10 mouse cellular contexts compared by ENCODE assay signal in genomic region chr7:132571481-132571880, GRCm38 (mm10). TPM values are rescaled to one million over a fixed set of nuclear protein-coding genes. Genes with fewer than 3 reads are reported as not detected.
DNase-seq lines count a peak whose midpoint lies in the region; ATAC-seq and TF ChIP-seq lines count a peak whose summit lies in the region.
"Had no signal": no experiment of that assay in that cellular context is flagged by ENCODE, and none has a peak within 500 bp of the region (broad histone marks: within the 10 kb centered on the region; RNA-seq: fewer than 3 reads in every experiment).

No protein-coding gene starts in this region.

- H3K4me3 ChIP-seq in heart, embryonic 13.5 days = no peak overlapping the region
- no peak overlapping the region for H3K4me3 ChIP-seq in midbrain, postnatal 0 days (ENCODE audit: low read depth, low read length)
- no peak overlapping the region for H3K4me3 ChIP-seq in midbrain, embryonic 16.5 days (ENCODE audit: low read depth, low read length)
- no peak overlapping the region; the same call in 1 of the 2 replicates for H3K4me3 ChIP-seq in stomach, embryonic 16.5 days (replicated peaks; ENCODE audit: low read length)
- no peak overlapping the region; the same call in 1 of the 2 replicates for H3K4me3 ChIP-seq in left cerebral cortex, adult 2 months
- H3K4me3 ChIP-seq: liver, embryonic 15.5 days had no signal

- H3K4me2 ChIP-seq in heart, embryonic 13.5 days = peak overlapping the region; percentile 20
- no peak overlapping the region for H3K4me2 ChIP-seq in midbrain, postnatal 0 days (ENCODE audit: low read depth, low read length, poor library complexity, severe bottlenecking)
- H3K4me2 ChIP-seq in midbrain, embryonic 16.5 days (ENCODE audit: low read length) = no peak overlapping the region
- peak overlapping the region; percentile 39 for H3K4me2 ChIP-seq in stomach, embryonic 16.5 days (ENCODE audit: low read depth, low read length)

- WGBS in heart, embryonic 13.5 days = 72% methylated on average over 8 of the region's 8 CpGs
- 74% methylated on average over 8 of the region's 8 CpGs for WGBS in midbrain, postnatal 0 days
- 84% methylated on average over 8 of the region's 8 CpGs for WGBS in midbrain, embryonic 16.5 days
- WGBS in stomach, embryonic 16.5 days = 58% methylated on average over 8 of the region's 8 CpGs

- intact Hi-C loops in left cerebral cortex, adult 2 months (cut with DNase I) = no loop called here

- 0 out of 2 replicates have a peak overlapping the region, but pooled peaks have one; percentile 16 for H3K27ac ChIP-seq in heart, embryonic 13.5 days (replicated peaks)
- H3K27ac ChIP-seq in midbrain, postnatal 0 days (ENCODE audit: low read depth, low read length) = no peak overlapping the region
- H3K27ac ChIP-seq in midbrain, embryonic 16.5 days (ENCODE audit: low read length) = no peak overlapping the region
- H3K27ac ChIP-seq in stomach, embryonic 16.5 days (ENCODE audit: low read length) = peak overlapping the region; percentile 36; the same call in 1 of the 2 replicates
- no peak overlapping the region for H3K27ac ChIP-seq in left cerebral cortex, adult 2 months
- H3K27ac ChIP-seq: liver, embryonic 15.5 days had no signal

- peaks cover 34% of the 10 kb centered on the region for H3K36me3 ChIP-seq in heart, embryonic 13.5 days
- 0 out of 2 replicates have a peak, but pooled peaks cover 2% of the 10 kb centered on the region for H3K36me3 ChIP-seq in midbrain, postnatal 0 days (ENCODE audit: insufficient read depth, low read length)
- no peaks in the 10 kb centered on the region for H3K36me3 ChIP-seq in midbrain, embryonic 16.5 days (ENCODE audit: control insufficient read depth, insufficient read depth, low read length)
- no peaks in the 10 kb centered on the region for H3K36me3 ChIP-seq in stomach, embryonic 16.5 days (ENCODE audit: control insufficient read depth, insufficient read depth, low read length)

- TF ChIP-seq CTCF in midbrain, postnatal 0 days (IDR thresholded peaks at IDR 0.05) = no peak
- TF ChIP-seq CTCF in left cerebral cortex, adult 2 months (IDR thresholded peaks at IDR 0.05) = no peak

- no peak overlapping the region for H3K9ac ChIP-seq in heart, embryonic 13.5 days
- H3K9ac ChIP-seq in midbrain, postnatal 0 days (replicated peaks; ENCODE audit: low read length, poor library complexity, severe bottlenecking) = no peak overlapping the region
- H3K9ac ChIP-seq in midbrain, embryonic 16.5 days (ENCODE audit: low read depth, low read length) = no peak overlapping the region
- no peak overlapping the region for H3K9ac ChIP-seq in stomach, embryonic 16.5 days (ENCODE audit: low read length)
- H3K9ac ChIP-seq: liver, embryonic 15.5 days had no signal

- no peaks in the 10 kb centered on the region for H3K9me3 ChIP-seq in heart, embryonic 13.5 days
- H3K9me3 ChIP-seq in midbrain, postnatal 0 days (ENCODE audit: low read length) = no peaks in the 10 kb centered on the region
- no peaks in the 10 kb centered on the region for H3K9me3 ChIP-seq in midbrain, embryonic 16.5 days (replicated peaks; ENCODE audit: control insufficient read depth, low read length, poor library complexity, severe bottlenecking)
- no peaks in the 10 kb centered on the region for H3K9me3 ChIP-seq in stomach, embryonic 16.5 days (replicated peaks; ENCODE audit: control insufficient read depth, low read length)
- H3K9me3 ChIP-seq: liver, embryonic 15.5 days had no signal

- H3K4me1 ChIP-seq in heart, embryonic 13.5 days = peaks cover 61% of the 10 kb centered on the region
- no peaks in the 10 kb centered on the region for H3K4me1 ChIP-seq in midbrain, postnatal 0 days (ENCODE audit: insufficient read depth, low read length)
- peaks cover 4% of the 10 kb centered on the region; the same call in 1 of the 2 replicates for H3K4me1 ChIP-seq in midbrain, embryonic 16.5 days (ENCODE audit: control insufficient read depth, insufficient read depth, low read length)
- peaks cover 30% of the 10 kb centered on the region for H3K4me1 ChIP-seq in stomach, embryonic 16.5 days (ENCODE audit: control insufficient read depth, insufficient read depth, low read length)

- ATAC-seq in heart, embryonic 13.5 days (ENCODE audit: extremely low read depth, insufficient number of reproducible peaks, low FRiP score, low TSS enrichment) = no peak
- ATAC-seq in midbrain, postnatal 0 days (ENCODE audit: low FRiP score) = no peak
- ATAC-seq in midbrain, embryonic 16.5 days = no peak
- no peak for ATAC-seq in stomach, embryonic 16.5 days (ENCODE audit: insufficient read depth, low FRiP score)

- DNase-seq in heart, adult 8-10 months (ENCODE audit: low spot score) = no peak
- DNase-seq in midbrain, postnatal 0 days (ENCODE audit: low spot score) = peak; percentile 41
- DNase-seq in kidney, postnatal 10 days = peak; percentile 22
- DNase-seq in embryo, embryonic 10 days (ENCODE audit: low spot score) = no peak
- no peak for DNase-seq in left cerebral cortex, adult 2 months (ENCODE audit: extremely low spot score in 1 of 2, low spot score in 2 of 2)

- no peaks in the 10 kb centered on the region for H3K27me3 ChIP-seq in heart, embryonic 13.5 days (replicated peaks)
- H3K27me3 ChIP-seq in midbrain, postnatal 0 days (ENCODE audit: insufficient read depth, low read length) = no peaks in the 10 kb centered on the region
- H3K27me3 ChIP-seq in midbrain, embryonic 16.5 days (ENCODE audit: control insufficient read depth, insufficient read depth, low read depth, low read length) = no peaks in the 10 kb centered on the region
- H3K27me3 ChIP-seq in stomach, embryonic 16.5 days (ENCODE audit: control insufficient read depth, insufficient read depth, low read length) = no peaks in the 10 kb centered on the region

RNA-seq across cellular contexts. Expression of gene Oat, which starts 4.7 kb away (rescaled TPM):
- polyA plus RNA-seq in heart, embryonic 13.5 days (2015; fragmentation: Nextera tagmentation; extraction: Ambion mirVana) = 169 and 184 TPM in 2 replicates
- total RNA-seq in heart, adult 8-10 months (2022) = 100 to 1,000 TPM; 179 to 196 (median 187) TPM
- total RNA-seq in midbrain, postnatal 0 days (2014; rRNA removed) = 97.4 and 103 TPM in 2 replicates
- 103 and 106 TPM in 2 replicates for polyA plus RNA-seq in midbrain, postnatal 0 days (2015; fragmentation: Nextera tagmentation; extraction: Ambion mirVana)
- 87.8 and 106 TPM in 2 replicates for polyA plus RNA-seq in midbrain, embryonic 16.5 days (2015; fragmentation: Nextera tagmentation; extraction: Ambion mirVana)
- polyA plus RNA-seq in stomach, embryonic 16.5 days (2015; fragmentation: Nextera tagmentation; extraction: Ambion mirVana) = 356 and 377 TPM in 2 replicates
- 10 to 100 TPM; 83.8 to 83.9 TPM for total RNA-seq in left cerebral cortex, adult 2 months (2021)

RNA-seq across cellular contexts. Expression of gene Nkx1-2, which starts 28.0 kb away (rescaled TPM):
- 0.09 TPM in 1 of 2 replicates, not detected in the other for polyA plus RNA-seq in heart, embryonic 13.5 days (2015; fragmentation: Nextera tagmentation; extraction: Ambion mirVana)
- not detected for total RNA-seq in heart, adult 8-10 months (2022)
- total RNA-seq in midbrain, postnatal 0 days (2014; rRNA removed) = 0.60 and 0.80 TPM in 2 replicates
- 0.10 and 0.37 TPM in 2 replicates for polyA plus RNA-seq in midbrain, postnatal 0 days (2015; fragmentation: Nextera tagmentation; extraction: Ambion mirVana)
- 0.38 and 0.40 TPM in 2 replicates for polyA plus RNA-seq in midbrain, embryonic 16.5 days (2015; fragmentation: Nextera tagmentation; extraction: Ambion mirVana)
- polyA plus RNA-seq in stomach, embryonic 16.5 days (2015; fragmentation: Nextera tagmentation; extraction: Ambion mirVana) = not detected in 2 replicates
- total RNA-seq in left cerebral cortex, adult 2 months (2021) = not detected
- total RNA-seq: heart, postnatal 10 days had no signal
- polyA plus RNA-seq: liver, embryonic 15.5 days had no signal

RNA-seq across cellular contexts. Expression of gene Lhpp, which starts 39.0 kb away (rescaled TPM):
- 25.5 and 28.9 TPM in 2 replicates for polyA plus RNA-seq in heart, embryonic 13.5 days (2015; fragmentation: Nextera tagmentation; extraction: Ambion mirVana)
- total RNA-seq in heart, adult 8-10 months (2022) = 10 to 100 TPM; 14.4 to 18.0 (median 16.6) TPM
- total RNA-seq in midbrain, postnatal 0 days (2014; rRNA removed) = 36.2 and 49.8 TPM in 2 replicates
- polyA plus RNA-seq in midbrain, postnatal 0 days (2015; fragmentation: Nextera tagmentation; extraction: Ambion mirVana) = 59.2 and 65.1 TPM in 2 replicates
- 39.3 and 51.3 TPM in 2 replicates for polyA plus RNA-seq in midbrain, embryonic 16.5 days (2015; fragmentation: Nextera tagmentation; extraction: Ambion mirVana)
- polyA plus RNA-seq in stomach, embryonic 16.5 days (2015; fragmentation: Nextera tagmentation; extraction: Ambion mirVana) = 12.7 and 13.5 TPM in 2 replicates
- 10 to 100 TPM; 15.5 to 16.3 TPM for total RNA-seq in left cerebral cortex, adult 2 months (2021)

Comparison
In these comparisons a context has a peak if more than half of its experiments do, and no peak if none do; other contexts are left out.
1. H3K27ac ChIP-seq: peak in heart, embryonic 13.5 days (single experiment) and stomach, embryonic 16.5 days (single experiment); none in midbrain, postnatal 0 days (single experiment), midbrain, embryonic 16.5 days (single experiment) and left cerebral cortex, adult 2 months (single experiment).
2. H3K4me2 ChIP-seq: peak in heart, embryonic 13.5 days (single experiment) and stomach, embryonic 16.5 days (single experiment); none in midbrain, postnatal 0 days (single experiment) and midbrain, embryonic 16.5 days (single experiment).
3. DNase-seq: peak in midbrain, postnatal 0 days (single experiment) and kidney, postnatal 10 days (single experiment); none in heart, adult 8-10 months (single experiment), embryo, embryonic 10 days (single experiment) and left cerebral cortex, adult 2 months (0 of 2).